ENCODE assay signal across 16 mouse cellular contexts in genomic region chr9:69886351-69886750, GRCm38 (mm10).
"Had no signal": no experiment of that assay in that cellular context is flagged by ENCODE, and none has a peak within 500 bp of the region (broad histone marks: within the 10 kb centered on the region; RNA-seq: fewer than 3 reads in every experiment).

No protein-coding gene starts in this region.

- H3K27me3 ChIP-seq: megakaryocyte, embryonic 14.5 days; midbrain, embryonic 15.5 days; neural tube, embryonic 12.5 days had no signal

- ATAC-seq: midbrain, embryonic 15.5 days had no signal

- H3K4me1 ChIP-seq: megakaryocyte, embryonic 14.5 days; midbrain, embryonic 12.5 days; midbrain, embryonic 15.5 days; neural tube, embryonic 12.5 days had no signal

- DNase-seq: lung, adult 18-20 months; lung, embryonic 14.5 days; lung, postnatal 10 days; lung, postnatal 4 days; retina, postnatal 1 day; right cerebral cortex, adult 18-20 months; right cerebral cortex, postnatal 25 days; right cerebral cortex, postnatal 4 days; spleen, adult 18-20 months; thymus, postnatal 14 days; thymus, postnatal 36 days had no signal

- H3K9me3 ChIP-seq: megakaryocyte, embryonic 14.5 days; midbrain, embryonic 12.5 days; midbrain, embryonic 15.5 days; neural tube, embryonic 12.5 days had no signal

- H3K9ac ChIP-seq: liver, embryonic 14.5 days; lung, embryonic 14.5 days; midbrain, embryonic 12.5 days; midbrain, embryonic 15.5 days; neural tube, embryonic 12.5 days had no signal

- H3K36me3 ChIP-seq: midbrain, embryonic 12.5 days; midbrain, embryonic 15.5 days; neural tube, embryonic 12.5 days had no signal

- H3K4me3 ChIP-seq: megakaryocyte, embryonic 14.5 days; midbrain, embryonic 12.5 days; midbrain, embryonic 15.5 days; neural tube, embryonic 12.5 days had no signal

- H3K27ac ChIP-seq: liver, embryonic 14.5 days; midbrain, embryonic 12.5 days; midbrain, embryonic 15.5 days; neural tube, embryonic 12.5 days had no signal

- H3K4me2 ChIP-seq: lung, embryonic 14.5 days; midbrain, embryonic 12.5 days; midbrain, embryonic 15.5 days; neural tube, embryonic 12.5 days had no signal
